Comparison of ENCODE assay signal across 26 mouse cellular contexts in genomic region chr2:77118102-77118501, GRCm38 (mm10).
"Had no signal": no experiment of that assay in that cellular context is flagged by ENCODE, and none has a peak within 500 bp of the region (broad histone marks: within the 10 kb centered on the region; RNA-seq: fewer than 3 reads in every experiment).

No protein-coding gene starts in this region.

- H3K36me3 ChIP-seq: intestine, embryonic 15.5 days; kidney, embryonic 15.5 days; limb, embryonic 13.5 days; limb, embryonic 15.5 days; liver, embryonic 12.5 days had no signal

- DNase-seq: gastrocnemius, adult 2 months; gastrocnemius, postnatal 10 days; gastrocnemius, postnatal 25 days; heart, adult 11 months; heart, adult 2 months; heart, postnatal 10 days; heart, postnatal 36 days; kidney, adult 18-20 months; kidney, adult 8-10 months; kidney, postnatal 14 days; kidney, postnatal 36 days; layer of hippocampus, postnatal 36 days; left cerebral cortex, postnatal 4 days had no signal

- H3K27me3 ChIP-seq: heart, embryonic 13.5 days; intestine, embryonic 15.5 days; kidney, embryonic 15.5 days; limb, embryonic 13.5 days; limb, embryonic 15.5 days; liver, embryonic 12.5 days had no signal

- H3K9me3 ChIP-seq: heart, embryonic 13.5 days; intestine, embryonic 15.5 days; kidney, embryonic 15.5 days; limb, embryonic 13.5 days; limb, embryonic 15.5 days; liver, embryonic 12.5 days had no signal

- H3K4me3 ChIP-seq: gastrocnemius, adult 2 months; heart, adult 2 months; heart, embryonic 13.5 days; intestine, embryonic 15.5 days; kidney, embryonic 15.5 days; limb, embryonic 13.5 days; limb, embryonic 15.5 days; liver, embryonic 12.5 days had no signal

- H3K4me2 ChIP-seq: heart, embryonic 11.5 days; heart, embryonic 13.5 days; hindbrain, embryonic 14.5 days; intestine, embryonic 15.5 days; kidney, embryonic 15.5 days; limb, embryonic 13.5 days; limb, embryonic 15.5 days; liver, embryonic 12.5 days had no signal

- H3K27ac ChIP-seq: gastrocnemius, adult 2 months; heart, adult 2 months; heart, embryonic 13.5 days; hindbrain, embryonic 14.5 days; intestine, embryonic 15.5 days; kidney, embryonic 15.5 days; kidney, postnatal 0 days; limb, embryonic 13.5 days; limb, embryonic 15.5 days; liver, embryonic 12.5 days; liver, embryonic 14.5 days had no signal

- H3K4me1 ChIP-seq: intestine, embryonic 15.5 days; kidney, embryonic 15.5 days; limb, embryonic 13.5 days; limb, embryonic 15.5 days; liver, embryonic 12.5 days had no signal

- H3K9ac ChIP-seq: heart, embryonic 13.5 days; hindbrain, embryonic 14.5 days; intestine, embryonic 15.5 days; kidney, embryonic 15.5 days; limb, embryonic 13.5 days; limb, embryonic 15.5 days; liver, embryonic 12.5 days; liver, embryonic 14.5 days had no signal

- ATAC-seq: hindbrain, embryonic 16.5 days; inflammation-experienced regulatory T-cells, adult 6 months; intestine, embryonic 15.5 days; intestine, postnatal 0 days; liver, embryonic 12.5 days had no signal
